Mouse (Mus musculus): ENCODE results near the gene Nnat.

Gene Nnat

DNA sequence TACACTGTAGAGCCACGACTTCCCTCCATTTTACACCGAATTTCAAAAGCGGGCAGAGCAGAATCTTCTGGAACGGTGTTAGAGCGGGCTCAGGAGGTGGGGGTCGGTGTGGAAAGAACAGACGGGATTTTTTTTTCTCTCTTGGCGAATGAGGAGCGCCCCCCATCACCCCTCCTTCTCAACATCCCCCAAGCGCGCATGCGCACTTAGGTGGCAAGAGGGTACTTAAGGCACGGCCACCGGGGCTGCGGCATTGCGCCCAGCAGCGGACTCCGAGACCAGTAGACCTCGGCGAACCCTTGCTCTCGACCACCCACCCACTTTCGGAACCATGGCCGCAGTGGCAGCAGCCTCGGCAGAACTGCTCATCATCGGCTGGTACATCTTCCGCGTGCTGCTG, at the start of gene Nnat:
Nnat (plus strand) TSS at position 221 of the 400 bp plus-strand sequence.
- DNase-seq (ENCODE audit: low spot score) = peak; percentile 49

DNA sequence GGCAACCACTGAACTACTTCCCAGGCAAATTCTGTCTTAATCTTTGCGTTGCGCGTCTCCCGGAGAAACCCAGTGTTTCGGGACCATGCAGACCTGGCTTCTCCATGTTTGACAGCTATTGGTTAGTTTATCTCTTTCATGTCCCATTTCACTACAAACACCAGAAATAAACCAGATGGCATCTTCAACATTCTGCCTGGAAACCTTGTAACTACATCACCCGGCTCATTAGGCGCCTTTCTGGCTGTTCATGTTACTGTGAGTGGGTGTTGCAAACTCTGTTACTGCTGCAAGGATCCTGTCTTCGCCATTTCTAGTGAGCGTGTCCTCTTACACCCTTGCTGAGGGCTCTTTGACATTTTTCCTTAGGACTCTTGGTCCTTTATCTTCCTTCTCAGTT, 47.0 kb upstream of the Nnat start:
- DNase-seq (ENCODE audit: low spot score) = no peak

DNA sequence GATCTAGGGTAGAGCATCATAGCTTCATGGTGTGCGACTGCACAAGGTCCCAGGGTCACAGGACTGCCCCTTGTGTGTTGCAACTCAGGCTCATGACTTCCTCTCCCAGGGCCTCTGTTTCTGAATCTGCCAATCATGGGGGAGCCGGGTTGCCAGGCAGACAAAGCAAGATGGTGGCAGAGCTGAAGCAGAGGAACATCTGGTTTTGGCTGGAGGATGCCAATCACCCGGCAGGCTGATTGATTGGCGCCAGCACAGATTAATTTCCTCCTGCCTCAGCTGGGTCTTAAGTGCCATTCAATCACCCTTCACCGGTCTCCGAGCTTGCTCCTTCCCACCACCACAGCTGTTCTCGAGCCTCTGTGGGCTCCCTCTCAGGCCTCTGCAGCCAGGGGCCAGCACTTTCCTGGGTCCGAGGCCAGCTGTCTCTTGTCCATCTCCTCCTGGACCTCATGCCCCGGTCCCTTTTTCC, 46.1 kb upstream of the Nnat start:
- DNase-seq (ENCODE audit: low spot score) = no peak

DNA sequence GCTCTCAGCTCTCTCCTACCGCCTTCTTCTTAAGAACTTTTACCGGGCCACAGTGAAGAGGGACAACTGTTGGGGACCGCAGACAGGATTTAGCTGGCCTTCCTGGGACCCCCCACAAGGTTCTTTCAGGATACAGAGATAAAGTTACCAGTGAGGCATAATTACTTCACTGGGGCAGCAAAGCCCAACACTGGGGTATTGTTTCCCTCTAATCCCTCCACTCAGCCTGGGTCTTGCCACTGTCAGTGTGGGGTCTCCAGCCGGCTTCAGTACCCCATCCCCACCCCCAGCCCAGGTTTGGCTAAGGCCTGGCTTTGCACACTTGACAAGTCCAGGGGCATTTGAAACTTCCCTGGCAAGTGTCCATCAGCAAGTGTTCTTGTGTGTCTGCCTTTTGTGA, 45.5 kb upstream of the Nnat start:
- DNase-seq (ENCODE audit: low spot score) = no peak

DNA sequence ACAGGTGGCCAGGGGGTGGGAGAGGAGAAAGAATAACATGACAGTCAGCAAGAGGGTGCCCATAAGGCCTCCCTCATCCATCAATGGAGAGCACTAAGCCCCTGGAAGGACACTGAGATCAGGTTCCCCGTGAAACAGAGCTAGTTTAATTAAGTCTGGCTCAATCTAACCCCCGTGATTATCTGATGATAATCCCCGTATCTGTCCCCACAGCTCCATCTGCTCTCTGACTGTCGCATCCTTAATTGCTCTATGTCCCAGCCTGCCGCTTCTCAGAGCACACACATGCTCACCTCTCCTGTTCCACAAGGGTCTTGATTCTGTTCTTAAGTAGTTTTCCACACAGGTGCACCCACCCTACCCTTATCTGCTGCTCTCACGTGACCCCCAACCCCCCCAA, 42.4 kb upstream of the Nnat start:
- DNase-seq (ENCODE audit: low spot score) = no peak

DNA sequence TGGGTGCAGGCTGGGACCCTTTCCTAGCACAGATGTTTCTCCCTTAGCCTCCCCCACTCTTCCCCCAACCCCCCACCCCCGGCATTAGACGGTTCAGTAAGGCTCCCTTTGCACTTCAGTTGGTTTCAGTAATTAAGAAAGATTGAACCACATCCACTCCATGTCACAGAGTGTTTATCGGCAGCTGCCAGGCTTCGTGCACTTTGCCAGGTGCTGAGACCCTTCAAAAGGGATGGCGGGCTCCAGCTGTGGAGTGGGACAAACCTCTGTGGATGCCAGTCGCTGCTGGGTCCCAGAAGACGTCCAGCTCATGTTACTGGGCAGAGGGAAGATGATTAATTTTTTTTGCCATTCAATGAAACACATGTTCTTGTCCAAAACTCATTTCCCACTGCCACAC, 41.4 kb upstream of the Nnat start:
- no peak for DNase-seq (ENCODE audit: low spot score)

DNA sequence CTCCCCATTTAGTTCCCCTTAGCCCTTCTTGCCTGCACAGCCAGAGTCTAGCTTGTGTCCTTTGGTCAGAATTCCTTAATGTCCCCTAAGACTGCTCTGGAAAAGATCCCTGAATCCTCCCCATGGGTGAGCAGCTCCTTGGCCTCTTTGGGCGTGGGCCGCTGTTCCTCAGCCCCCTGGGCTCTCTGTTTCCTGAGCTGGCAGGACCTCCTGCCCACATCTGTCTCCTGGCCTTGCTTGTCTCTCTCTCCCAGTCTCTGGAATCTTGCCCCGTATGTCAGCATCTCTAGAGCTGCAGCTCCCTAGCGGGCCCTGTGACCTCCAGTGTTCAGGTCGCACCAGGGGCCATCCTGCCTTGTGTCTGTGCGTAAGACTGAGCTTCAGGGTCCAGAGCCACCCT, 40.4 kb upstream of the Nnat start:
- no peak for DNase-seq (ENCODE audit: low spot score)

DNA sequence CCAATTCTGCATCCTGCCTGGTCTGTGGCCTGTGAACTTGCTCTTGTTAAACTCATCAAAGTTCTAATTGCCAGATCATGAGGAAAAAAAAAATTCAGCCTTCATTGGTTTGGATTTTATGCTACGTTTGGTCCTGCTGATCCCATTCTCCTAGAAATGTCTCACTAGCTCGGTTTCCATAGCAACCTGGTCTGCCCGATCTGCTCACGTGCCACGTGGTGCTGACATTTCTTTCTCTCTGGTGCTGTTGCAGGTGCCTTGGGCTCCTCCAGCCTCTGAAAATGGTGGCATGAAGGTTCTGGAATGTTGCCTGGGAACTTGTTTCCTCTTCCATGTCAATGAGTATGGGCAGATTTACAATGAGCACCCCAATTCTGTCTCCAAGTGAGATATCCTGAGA, 39.4 kb upstream of the Nnat start:
- no peak for DNase-seq (ENCODE audit: low spot score)

DNA sequence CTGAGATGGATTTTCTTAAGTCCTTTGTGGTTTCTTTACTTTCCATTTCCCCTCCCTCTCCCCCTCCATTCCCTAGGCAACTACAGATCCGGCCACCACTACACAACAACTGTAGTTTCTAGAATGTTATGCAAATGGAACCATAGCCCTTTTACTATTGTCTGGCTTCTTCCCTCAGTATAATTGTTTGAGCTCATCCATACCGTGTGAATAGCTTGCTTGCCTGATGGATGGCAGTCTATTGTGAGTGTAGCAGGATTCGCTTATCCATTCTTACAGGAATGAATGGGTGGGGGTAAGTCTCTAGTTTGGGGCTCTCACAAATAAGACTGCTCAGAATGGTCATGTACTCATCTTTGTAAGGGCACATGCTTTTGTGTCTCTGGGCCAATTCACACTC, 37.3 kb upstream of the Nnat start:
- DNase-seq (ENCODE audit: low spot score) = no peak

DNA sequence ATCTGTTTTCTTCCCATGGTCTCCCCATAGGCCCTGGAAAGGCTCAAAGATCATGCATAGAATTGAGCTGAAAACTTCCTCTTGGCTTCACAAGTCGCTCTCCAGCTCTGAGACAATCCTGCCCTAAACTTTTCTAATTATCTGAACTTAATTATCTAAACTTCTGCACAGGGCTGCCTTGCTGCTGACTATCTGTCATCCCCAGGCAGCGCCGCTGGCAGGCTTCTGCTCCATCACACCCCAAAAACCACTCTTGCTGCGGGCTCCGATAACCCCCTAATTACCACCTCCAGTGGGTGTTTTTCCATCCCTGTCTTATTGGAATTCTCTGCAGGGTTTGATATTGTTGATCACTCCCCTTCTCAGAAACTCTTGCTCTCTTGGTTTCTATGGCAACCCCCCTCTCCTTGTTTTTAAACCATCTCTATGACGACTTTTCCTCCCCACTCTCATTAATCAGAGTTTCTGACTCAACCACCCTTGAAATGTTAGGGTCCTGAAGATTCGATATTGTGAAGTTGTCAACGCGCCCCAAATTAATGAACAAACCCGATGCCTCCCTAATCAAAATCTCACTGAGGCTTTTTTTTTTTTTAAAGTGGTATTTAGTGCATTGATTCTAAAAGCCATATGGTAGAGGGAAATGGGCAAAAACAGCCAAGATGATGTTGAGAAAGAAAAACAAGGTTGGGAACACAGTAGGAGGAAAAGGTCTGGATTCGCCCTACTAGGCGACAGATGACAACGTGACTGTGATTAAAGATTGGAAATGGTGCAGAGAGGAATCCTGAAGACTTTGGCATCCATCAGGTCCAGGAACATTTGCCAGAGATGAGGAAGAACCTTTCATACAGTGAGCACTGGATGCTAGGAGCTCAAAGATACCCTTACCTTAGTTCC, 29.6 kb upstream of the Nnat start:
- no peak for DNase-seq (ENCODE audit: low spot score)

DNA sequence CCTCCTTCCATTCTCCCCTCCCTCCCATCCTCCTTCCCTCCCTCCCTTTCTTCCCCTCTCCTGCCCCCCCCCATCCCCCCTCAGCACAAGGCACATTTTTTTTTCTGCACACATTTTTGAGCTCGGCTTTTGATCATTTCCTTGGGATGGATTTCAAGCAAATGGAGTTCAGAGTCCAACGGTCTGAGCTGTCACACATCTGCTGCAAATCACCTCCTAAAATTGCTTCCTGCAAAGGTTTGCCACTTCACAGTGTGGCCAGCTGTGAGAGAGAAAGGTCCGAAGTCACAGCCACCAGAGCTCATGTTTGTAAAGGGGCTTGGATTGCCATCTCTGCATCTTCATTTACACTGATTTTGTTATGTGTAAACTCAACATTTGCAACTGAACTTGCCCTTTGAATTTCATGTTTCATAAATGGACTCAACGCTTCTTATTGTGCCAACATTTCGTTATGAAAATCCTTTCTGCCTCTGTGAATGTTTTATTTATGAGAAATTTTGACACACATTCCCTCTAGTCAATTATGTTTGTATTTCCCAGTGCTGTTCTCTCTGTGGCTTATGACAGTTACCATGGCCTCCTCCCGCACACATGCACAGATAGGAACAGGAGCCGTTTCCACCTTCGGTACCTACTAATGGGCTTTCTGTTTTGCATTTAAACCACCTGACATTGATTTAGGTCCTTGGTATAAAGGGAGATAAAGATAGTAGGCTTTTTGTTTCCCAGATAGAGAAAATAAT, 28.0 kb upstream of the Nnat start:
- no peak for DNase-seq (ENCODE audit: low spot score)

DNA sequence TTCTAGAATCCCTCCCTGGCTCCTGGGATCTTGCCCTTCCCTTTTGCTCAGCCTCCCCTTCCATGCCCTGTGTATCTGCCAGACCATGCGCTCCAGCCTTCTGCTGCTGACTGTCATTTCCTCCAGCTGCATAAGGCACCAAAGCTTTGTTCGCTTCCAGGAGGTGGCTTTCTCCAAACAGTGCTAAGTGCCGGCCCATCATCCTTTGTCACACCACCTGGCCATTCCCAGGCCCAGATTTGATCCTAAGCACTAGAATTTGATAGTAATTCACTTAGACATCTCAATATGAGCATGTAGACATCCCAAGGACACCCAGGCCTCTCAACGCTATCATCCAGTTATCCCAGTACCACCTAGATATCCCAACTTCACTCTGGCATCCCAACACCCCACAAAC, 25.7 kb upstream of the Nnat start:
- no peak for DNase-seq (ENCODE audit: low spot score)

DNA sequence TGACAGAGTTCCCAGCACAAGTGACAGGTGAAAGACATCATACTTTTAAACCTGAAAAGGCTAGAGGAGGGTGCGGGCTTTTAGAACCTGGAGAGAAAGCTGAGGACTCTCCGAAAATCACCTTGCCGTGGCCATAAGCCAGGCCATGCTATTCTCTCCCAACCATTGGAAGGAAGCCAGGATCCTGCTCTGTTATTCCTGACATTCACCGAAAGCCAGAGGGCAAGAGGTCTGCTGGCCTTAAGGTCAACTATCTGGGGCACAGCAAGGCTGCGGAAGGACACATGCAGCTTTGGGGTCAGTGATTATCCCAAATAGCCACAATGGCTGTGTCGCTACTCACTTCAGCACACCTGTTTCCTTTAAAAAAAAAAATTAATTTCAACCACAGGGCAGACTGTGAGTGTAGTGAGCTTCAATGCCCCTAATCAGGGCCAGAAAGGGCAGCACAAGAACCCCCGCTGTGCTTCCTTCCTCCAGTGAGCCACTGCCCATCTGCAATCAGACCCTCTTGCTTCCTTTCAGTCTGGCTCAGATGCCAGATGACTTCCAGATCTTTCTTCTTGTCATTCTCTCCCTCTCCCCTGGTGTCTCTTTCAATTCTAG, 23.3 kb upstream of the Nnat start:
- DNase-seq (ENCODE audit: low spot score) = no peak

DNA sequence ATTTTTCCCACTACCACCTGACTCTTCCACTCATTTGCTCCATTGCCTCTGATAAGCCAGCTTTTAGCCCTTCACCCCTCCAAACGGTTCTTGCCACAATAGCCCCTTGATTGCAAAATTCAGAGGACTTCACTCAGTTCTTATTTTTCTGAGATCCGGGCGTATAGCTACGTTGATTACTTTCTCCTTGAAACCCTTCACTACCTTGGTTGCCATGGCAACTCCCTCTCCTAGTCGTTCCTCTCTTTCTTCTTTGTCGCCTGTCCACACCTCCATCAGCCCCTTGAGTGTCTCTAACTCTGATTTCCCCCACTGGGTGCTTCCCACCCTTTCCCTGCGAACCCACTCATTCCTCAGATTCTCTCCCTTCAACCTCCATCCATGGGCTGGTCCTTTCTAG, 22.8 kb upstream of the Nnat start:
- no peak for DNase-seq (ENCODE audit: low spot score)

DNA sequence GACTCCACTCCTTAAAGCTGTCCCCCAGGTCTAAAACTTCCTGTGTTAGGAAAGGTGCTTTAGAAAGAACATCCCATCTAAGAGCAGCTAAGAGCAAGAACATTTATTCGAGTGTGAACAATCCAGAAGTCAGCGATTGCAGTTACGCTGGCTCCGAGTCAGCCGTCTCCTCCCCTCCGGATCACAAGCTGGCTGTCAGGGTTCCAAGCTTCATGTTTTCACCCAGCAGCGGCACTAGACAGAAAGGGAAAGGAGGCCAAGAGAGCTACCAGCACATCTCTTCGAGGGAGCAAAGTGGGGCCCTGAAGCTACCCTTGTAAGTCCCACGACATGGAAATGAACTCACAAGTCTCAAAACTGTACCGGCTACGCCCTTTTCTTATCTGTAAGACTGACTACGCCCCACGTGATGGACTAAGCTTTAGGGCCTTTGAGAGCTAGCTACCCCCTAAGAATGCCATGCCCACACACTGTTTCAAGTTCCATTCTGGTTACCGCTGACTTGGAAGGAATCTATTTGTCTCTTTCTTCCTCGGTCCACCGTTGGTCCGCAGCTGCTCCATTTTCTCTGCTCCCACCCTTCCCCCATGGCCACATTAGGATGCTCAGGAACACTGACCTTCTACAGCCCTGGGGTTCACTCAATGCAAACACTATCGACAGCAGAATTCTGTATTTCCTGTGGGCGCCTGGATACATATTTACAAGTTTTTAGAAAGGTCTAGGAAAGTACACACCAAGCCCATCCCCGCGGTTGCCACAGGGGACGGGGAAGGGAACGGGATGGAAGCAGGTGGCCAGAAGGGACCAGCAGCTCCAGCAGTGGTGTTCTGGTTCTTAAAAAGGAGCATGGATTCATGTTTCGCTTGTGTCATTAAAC, 19.6 kb upstream of the Nnat start:
- DNase-seq (ENCODE audit: low spot score) = no peak

DNA sequence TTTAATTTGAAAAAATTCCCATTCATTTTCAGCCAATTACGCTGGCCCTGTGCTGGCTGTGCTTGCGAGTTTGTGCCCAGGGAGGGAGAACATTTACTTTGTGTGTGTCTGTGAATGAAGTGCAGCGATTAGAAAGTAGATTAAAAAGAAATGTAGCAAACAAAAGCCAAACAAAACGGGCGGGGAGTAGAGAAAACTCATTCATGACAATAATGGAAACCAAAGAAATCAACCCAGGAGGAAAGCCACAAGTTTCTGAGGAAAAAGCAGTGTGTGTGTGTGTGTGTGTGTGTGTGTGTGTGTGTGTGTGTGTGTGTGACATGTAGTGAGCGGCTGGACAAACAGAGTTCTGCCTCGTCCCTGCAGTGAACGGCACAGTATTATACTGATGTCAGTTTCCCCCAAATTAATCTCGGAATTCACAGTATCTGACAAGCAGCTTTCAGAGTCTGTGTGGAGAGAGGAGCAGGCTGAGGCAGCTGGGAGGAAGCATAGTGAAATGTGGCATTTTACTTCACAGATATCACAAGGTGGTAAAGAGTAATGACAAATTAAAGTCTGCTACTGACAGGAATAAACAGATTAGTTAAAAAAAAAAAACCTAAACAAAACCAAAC, 18.8 kb upstream of the Nnat start:
- DNase-seq (ENCODE audit: low spot score) = no peak

DNA sequence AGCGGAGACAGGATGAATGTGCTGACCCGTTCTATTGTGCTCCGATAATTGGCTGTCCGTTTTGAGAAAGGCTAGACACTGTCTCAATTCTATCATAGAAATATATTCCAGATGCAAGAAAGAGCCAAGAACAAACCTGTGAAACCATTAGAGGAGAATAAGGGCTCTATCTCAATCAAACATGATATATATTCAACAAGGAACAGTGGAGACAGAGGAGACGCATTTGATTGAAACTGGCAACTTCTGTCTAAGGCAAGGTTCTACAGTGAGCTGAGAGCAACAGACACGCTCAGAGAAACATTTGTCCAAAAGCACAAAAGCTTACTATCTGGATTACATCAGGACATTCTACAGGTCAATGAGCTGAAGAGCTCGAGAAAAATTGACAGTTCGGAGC, 18.2 kb upstream of the Nnat start:
- no peak for DNase-seq (ENCODE audit: low spot score)

DNA sequence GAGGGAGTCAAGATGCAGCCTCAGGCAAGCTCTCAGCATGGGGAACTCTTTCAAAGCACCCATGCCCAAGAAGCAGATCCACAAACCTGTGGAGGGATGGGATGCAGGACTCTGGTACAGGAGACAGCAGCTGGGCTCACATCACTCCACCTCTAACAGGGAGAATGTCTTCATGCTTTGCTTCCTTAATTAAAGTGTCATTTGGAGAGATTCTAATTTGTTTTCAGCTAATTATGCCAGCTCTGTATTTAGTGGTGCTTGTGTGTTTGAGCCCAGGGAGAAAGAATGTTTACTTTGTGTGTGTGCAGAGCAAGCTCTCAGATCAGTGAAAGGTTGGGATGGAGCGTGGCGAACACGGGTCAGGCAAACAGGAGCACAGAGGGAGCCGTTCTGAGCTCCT, 17.5 kb upstream of the Nnat start:
- no peak for DNase-seq (ENCODE audit: low spot score)

DNA sequence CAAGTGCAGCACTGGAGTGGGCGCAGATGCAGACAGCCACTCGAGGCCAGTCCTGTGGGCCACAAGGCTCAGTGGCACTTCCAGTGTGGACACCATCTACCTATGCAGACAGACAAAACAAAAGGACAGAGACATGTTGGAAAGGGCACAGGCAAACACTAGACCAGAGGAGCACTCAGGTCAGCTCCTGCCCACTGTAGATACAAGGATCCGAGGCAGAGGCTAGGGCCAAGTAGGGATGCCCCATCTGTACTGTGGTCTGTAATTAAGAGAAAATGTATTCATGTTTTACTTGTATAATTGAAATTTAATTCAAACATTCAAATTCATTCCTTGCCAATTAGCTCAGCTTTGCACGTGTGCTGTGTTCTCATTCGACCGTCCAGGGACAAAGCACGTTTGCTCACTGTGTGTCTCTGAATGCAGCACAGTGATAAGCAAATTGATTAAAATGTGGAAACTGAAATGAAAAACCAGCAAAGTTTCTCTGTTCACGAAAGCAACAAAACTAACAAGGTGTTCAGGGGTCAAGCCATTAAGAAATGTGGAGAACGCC, 15.5 kb upstream of the Nnat start:
- DNase-seq (ENCODE audit: low spot score) = no peak

DNA sequence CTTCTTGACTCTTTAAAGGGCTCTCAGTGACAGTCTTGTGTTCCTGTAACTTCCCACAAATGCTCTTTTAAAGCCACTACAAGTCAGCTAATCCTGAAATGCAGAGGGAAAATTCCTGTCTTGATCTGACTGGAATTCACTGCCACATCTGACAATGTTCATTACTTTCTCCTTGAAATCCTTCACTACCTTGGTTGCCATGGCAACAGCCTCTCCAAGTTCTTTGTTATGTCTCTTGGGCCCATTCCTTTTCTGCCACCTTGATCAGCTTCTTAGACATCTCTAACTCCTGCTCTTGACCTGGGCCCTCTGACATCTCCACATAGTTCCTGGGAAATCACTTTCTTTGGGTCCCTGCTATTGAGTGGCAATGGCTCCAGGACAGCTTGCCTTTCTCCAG, 13.2 kb upstream of the Nnat start:
- DNase-seq (ENCODE audit: low spot score) = no peak

DNA sequence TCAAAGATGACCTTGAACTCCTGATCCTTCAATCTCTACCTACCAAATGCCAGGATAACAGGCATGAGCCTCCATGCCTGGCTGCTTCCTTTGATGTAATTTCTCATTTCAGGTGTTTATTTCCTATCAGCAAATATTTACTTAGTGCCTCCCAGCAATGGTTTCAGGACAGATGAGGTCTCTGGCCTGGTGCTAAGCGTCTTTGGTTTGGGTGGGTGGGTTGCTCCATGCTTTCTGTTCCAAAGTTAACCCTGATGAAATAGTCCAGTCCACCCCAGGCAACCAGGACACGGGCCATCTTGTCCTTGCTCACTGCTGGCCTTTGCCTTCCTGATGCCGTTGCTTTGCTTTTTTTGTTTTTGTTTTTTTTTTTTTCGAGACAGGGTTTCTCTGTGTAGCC, 9.6 kb upstream of the Nnat start:
- no peak for DNase-seq (ENCODE audit: low spot score)

All from yolk sac, embryonic 10.5 days (tissue).